ENCODE assay signal across 13 mouse cellular contexts in genomic region chr7:126280696-126281095, GRCm38 (mm10). TPM values are rescaled to one million over a fixed set of nuclear protein-coding genes. Genes with fewer than 3 reads are reported as not detected.
DNase-seq lines count a peak whose midpoint lies in the region; ATAC-seq and TF ChIP-seq lines count a peak whose summit lies in the region.
"Had no signal": no experiment of that assay in that cellular context is flagged by ENCODE, and none has a peak within 500 bp of the region (broad histone marks: within the 10 kb centered on the region; RNA-seq: fewer than 3 reads in every experiment).

No protein-coding gene starts in this region.

- no peaks in the 10 kb centered on the region for H3K9me3 ChIP-seq in forebrain, embryonic 12.5 days
- H3K9me3 ChIP-seq: embryonic facial prominence, embryonic 15.5 days; hindbrain, embryonic 13.5 days; liver, embryonic 12.5 days; midbrain, embryonic 10.5 days had no signal

- no peak for TF ChIP-seq POLR2A in kidney, adult 2 months (IDR thresholded peaks at IDR 0.05; ENCODE audit: low read depth, low read length)
- TF ChIP-seq POLR2A in lung, adult 2 months (IDR thresholded peaks at IDR 0.05; ENCODE audit: borderline replicate concordance, extremely low read depth, low read depth, low read length), result no peak

- no peak overlapping the region for H3K9ac ChIP-seq in forebrain, embryonic 12.5 days
- H3K9ac ChIP-seq: embryonic facial prominence, embryonic 15.5 days; liver, embryonic 12.5 days had no signal

- TF ChIP-seq CTCF in kidney, adult 2 months (conservative IDR thresholded peaks at IDR 0.05; ENCODE audit: insufficient read depth, insufficient read length, low read depth, low read length), result no peak
- no peak for TF ChIP-seq CTCF in gastrocnemius, adult 2 months (IDR thresholded peaks at IDR 0.05)
- no peak for TF ChIP-seq CTCF in lung, adult 2 months (IDR thresholded peaks at IDR 0.05; ENCODE audit: insufficient read depth, low read length)

- H3K4me2 ChIP-seq in forebrain, embryonic 12.5 days, result no peak overlapping the region
- H3K4me2 ChIP-seq: embryonic facial prominence, embryonic 15.5 days; liver, embryonic 12.5 days had no signal

- H3K36me3 ChIP-seq in kidney, adult 2 months (ENCODE audit: control insufficient read depth, insufficient read depth, low read length), result no peaks in the 10 kb centered on the region
- H3K36me3 ChIP-seq in forebrain, embryonic 12.5 days (replicated peaks), result peaks cover 95% of the 10 kb centered on the region

- H3K27ac ChIP-seq in kidney, adult 2 months (ENCODE audit: insufficient read depth, low read depth, low read length), result no peak overlapping the region
- peak overlapping the region; percentile 74; the same call in 1 of the 2 replicates for H3K27ac ChIP-seq in gastrocnemius, adult 2 months
- H3K27ac ChIP-seq in forebrain, embryonic 12.5 days, result no peak overlapping the region
- H3K27ac ChIP-seq: embryonic facial prominence, embryonic 15.5 days; hindbrain, embryonic 13.5 days; liver, embryonic 12.5 days; midbrain, embryonic 10.5 days had no signal

- peaks cover 52% of the 10 kb centered on the region for H3K4me1 ChIP-seq in kidney, adult 2 months (ENCODE audit: control insufficient read depth, insufficient read depth, low read length)
- H3K4me1 ChIP-seq in forebrain, embryonic 12.5 days, result peaks cover 81% of the 10 kb centered on the region
- H3K4me1 ChIP-seq in lung, adult 2 months (ENCODE audit: control insufficient read depth, insufficient read depth, low read length), result peaks cover 8% of the 10 kb centered on the region

- no peak for ATAC-seq in CD4-positive, CD25-positive, alpha-beta regulatory T cell, adult 4 months
- no peak for ATAC-seq in forebrain, embryonic 12.5 days (ENCODE audit: low FRiP score)
- ATAC-seq: liver, embryonic 12.5 days had no signal

- intact Hi-C loops in gastrocnemius, adult 2 months (cut with DNase I), result no loop called here

- no peak overlapping the region for H3K4me3 ChIP-seq in kidney, adult 2 months (ENCODE audit: insufficient read depth, low read depth, low read length)
- H3K4me3 ChIP-seq in gastrocnemius, adult 2 months, result peak overlapping the region; percentile 15; the same call in 1 of the 2 replicates
- H3K4me3 ChIP-seq in forebrain, embryonic 12.5 days (replicated peaks), result no peak overlapping the region
- H3K4me3 ChIP-seq in lung, adult 2 months (replicated peaks; ENCODE audit: extremely low read depth, low read depth, low read length), result no peak overlapping the region
- H3K4me3 ChIP-seq: embryonic facial prominence, embryonic 15.5 days; hindbrain, embryonic 13.5 days; liver, embryonic 12.5 days; midbrain, embryonic 10.5 days had no signal

- WGBS in kidney, adult 2 months, result 64% methylated on average over 6 of the region's 6 CpGs
- 80% methylated on average over 6 of the region's 6 CpGs for WGBS in forebrain, embryonic 12.5 days
- 65% methylated on average over 6 of the region's 6 CpGs for WGBS in lung, adult 2 months

- H3K27me3 ChIP-seq in kidney, adult 2 months (replicated peaks; ENCODE audit: control insufficient read depth, insufficient read depth, low read length), result no peaks in the 10 kb centered on the region
- no peaks in the 10 kb centered on the region for H3K27me3 ChIP-seq in forebrain, embryonic 12.5 days
- H3K27me3 ChIP-seq: embryonic facial prominence, embryonic 15.5 days; hindbrain, embryonic 13.5 days had no signal

- DNase-seq in CD4-positive, CD25-positive, alpha-beta regulatory T cell, adult 2 months (ENCODE audit: low read depth, low spot score), result peak; percentile 25
- peak; percentile 73 for DNase-seq in kidney, postnatal 10 days
- no peak for DNase-seq in kidney, adult 2 months
- peak; percentile 57 to 60 for DNase-seq in B cell, adult 2 months
- peak; percentile 81 for DNase-seq in gastrocnemius, adult 2 months
- DNase-seq in lung, adult 2 months, result no peak
- DNase-seq: thymus, adult 2 months had no signal

RNA-seq across cellular contexts. Expression of gene Sbk1, which starts 8.3 kb away (rescaled TPM):
- 1 to 10 TPM; 2.7 to 5.0 TPM for polyA plus RNA-seq in CD4-positive, CD25-positive, alpha-beta regulatory T cell, adult 4 months (2017; shearing (Covaris generic))
- polyA plus RNA-seq in kidney, adult 2 months (2012; rRNA removed), result 29.2 and 31.5 TPM in 2 replicates
- 10 to 100 TPM; 13.6 to 21.9 TPM for total RNA-seq in gastrocnemius, adult 2 months (2021)
- 264 and 272 TPM in 2 replicates for polyA plus RNA-seq in forebrain, embryonic 12.5 days (2016; fragmentation: Nextera tagmentation; extraction: Ambion mirVana)
- polyA plus RNA-seq in lung, adult 2 months (2012; rRNA removed), result 12.6 and 14.2 TPM in 2 replicates

Comparison
In these comparisons a context has a peak if more than half of its experiments do, and no peak if none do; other contexts are left out.
1. DNase-seq: peak in CD4-positive, CD25-positive, alpha-beta regulatory T cell, adult 2 months (single experiment), kidney, postnatal 10 days (single experiment), B cell, adult 2 months (2 of 2) and gastrocnemius, adult 2 months (single experiment); none in kidney, adult 2 months (single experiment) and lung, adult 2 months (single experiment).